Mouse (Mus musculus) G1E (cell line): ENCODE measurements around the gene Ccdc146.

Experiments
- CTCF ChIP-seq: IDR thresholded peaks from 2 replicates; pipeline ENCODE4 v1.5.1; 2012; ENCODE audit warnings: low read depth, low read length, inconsistent platforms, mixed read lengths
- GATA1 ChIP-seq: IDR thresholded peaks from 2 replicates; pipeline ENCODE4 v1.6.1; 2012; ENCODE audit warnings: borderline replicate concordance, low read length, inconsistent platforms, mixed read lengths
- GATA2 ChIP-seq: IDR thresholded peaks from 2 replicates; pipeline ENCODE4 v1.6.1; 2012; ENCODE audit warnings: low read depth, low read length, inconsistent platforms, borderline replicate concordance

DNA sequence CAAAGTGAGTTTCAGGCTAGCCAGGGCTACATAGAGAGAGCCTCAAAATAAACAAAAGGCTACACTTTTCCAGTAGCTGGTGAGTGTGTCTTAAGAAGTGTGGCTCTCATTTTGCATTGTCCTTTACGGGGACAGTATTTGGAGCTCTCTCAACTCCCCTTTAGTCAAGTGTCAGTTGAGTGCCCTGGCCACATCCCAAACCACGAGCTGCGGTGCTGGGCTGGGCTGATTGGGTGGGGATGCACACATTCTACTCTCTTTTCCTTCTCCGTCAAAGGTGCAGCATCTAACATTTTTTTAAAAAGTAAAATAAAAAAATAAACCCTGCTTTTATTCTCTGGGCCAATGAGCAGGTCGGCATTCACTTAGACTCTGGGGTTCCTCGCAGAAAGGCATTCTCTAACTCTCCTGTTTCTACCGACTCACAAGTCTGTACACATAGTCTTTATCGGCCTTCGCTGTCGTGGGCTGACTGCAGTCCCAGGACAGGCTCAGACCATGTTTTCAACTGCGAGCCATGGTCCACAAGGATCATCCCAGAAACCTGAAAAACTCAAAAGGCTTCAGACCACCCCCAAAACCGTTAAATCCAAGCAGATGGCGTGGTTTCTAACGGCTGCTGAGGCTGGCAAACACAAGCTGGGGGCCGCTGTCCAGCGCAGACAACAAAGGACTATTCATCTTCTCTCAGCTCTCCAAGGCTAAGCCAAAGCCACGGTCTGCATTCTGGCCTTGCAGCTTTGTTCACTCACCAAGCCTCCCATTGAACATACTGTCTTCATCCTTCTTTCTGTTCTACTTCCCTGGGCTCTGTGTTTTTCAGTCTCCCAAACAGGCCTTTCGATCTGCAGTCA is 161.0 kb downstream of the Ccdc146 start:
- TF ChIP-seq CTCF (no peak), GATA1 (no peak), GATA2 (no peak)
